Mouse (Mus musculus) forebrain, embryonic 14.5 days (tissue): ENCODE measurements at regions not wholly inside any gene's neighbourhood (a gene's known extent, or its start where the extent isn't known, plus 50 kb on each side); places are given as distances from the start of the nearest gene placed in this dataset.

ENCODE experiments used
- ATAC-seq: fragments of 200-750 bp; cut with Nextera tagmentation; 2 replicates; pipeline ENCODE4 v1.8.0; 2017; ENCODE audit warnings: mild to moderate bottlenecking, moderate library complexity
- DNase-seq: peaks from one replicate; pipeline ENCODE4 v3.0.0-alpha.2; 2015; ENCODE audit warnings: low spot score
- H3K27ac ChIP-seq: fragments of 300-500 bp; sonication (generic); 2 replicates; pipeline ENCODE4 v1.5.1; 2014; ENCODE audit warnings: low read depth, mild to moderate bottlenecking, control low read depth, low read length, moderate library complexity
- H3K27me3 ChIP-seq: fragments of 300-500 bp; sonication (generic); replicated peaks from 2 replicates; pipeline ENCODE4 v1.6.1; 2014; ENCODE audit warnings: low read length, control low read depth, mixed read lengths; ENCODE audit not compliant: control insufficient read depth, insufficient read depth
- H3K36me3 ChIP-seq: fragments of 300-500 bp; sonication (generic); 2 replicates; pipeline ENCODE4 v1.6.1; 2014; ENCODE audit warnings: low read length, control low read depth; ENCODE audit not compliant: control insufficient read depth, insufficient read depth
- H3K4me1 ChIP-seq: fragments of 300-500 bp; sonication (generic); 2 replicates; pipeline ENCODE4 v1.6.1; 2014; ENCODE audit warnings: antibody characterized with exemption, low read length, control low read depth; ENCODE audit not compliant: control insufficient read depth, insufficient read depth
- H3K4me2 ChIP-seq: fragments of 300-500 bp; sonication (generic); 2 replicates; pipeline ENCODE4 v1.6.1; 2014; ENCODE audit warnings: mild to moderate bottlenecking, control low read depth, low read length
- H3K4me3 ChIP-seq: fragments of 300-500 bp; sonication (generic); 2 replicates; pipeline ENCODE4 v1.5.1; 2014; ENCODE audit warnings: low read depth, low read length, control low read depth
- H3K9ac ChIP-seq: fragments of 300-500 bp; sonication (generic); 2 replicates; pipeline ENCODE4 v1.6.1; 2014; ENCODE audit warnings: mild to moderate bottlenecking, low read length, control low read depth, moderate library complexity
- H3K9me3 ChIP-seq: fragments of 300-500 bp; sonication (generic); replicated peaks from 2 replicates; pipeline ENCODE4 v1.6.1; 2016; ENCODE audit warnings: low read length, control low read depth, mixed read lengths; ENCODE audit not compliant: control insufficient read depth
- WGBS: fragments of 180-500 bp; shearing (Covaris S2); extraction: QIAGEN DNeasy Blood & Tissue Kit; methylation state at CpG from one replicate; pipeline ENCODE4 v1.1.7; 2014; 5-methylcytosine and 5-hydroxymethylcytosine counted together

- H3K9me3 ChIP-seq, result no peaks in the 10 kb centered on the region
Measured at GRCm38 (mm10) chr8:98066214-98066613, 1350.1 kb downstream of the Cdh8 start.

GRCm38 (mm10) chr8:98065387-98065786, 1350.9 kb downstream of the Cdh8 start:
- no peaks in the 10 kb centered on the region for H3K36me3 ChIP-seq
- no peak overlapping the region for H3K4me3 ChIP-seq
- DNase-seq (no peak), ATAC-seq (no peak)
- no peaks in the 10 kb centered on the region for H3K27me3 ChIP-seq
- H3K9me3 ChIP-seq, result no peaks in the 10 kb centered on the region
- no peak overlapping the region for H3K9ac ChIP-seq
- WGBS, result 79% methylated on average over 2 of the region's 2 CpGs
- H3K4me1 ChIP-seq, result no peaks in the 10 kb centered on the region
- H3K4me2 ChIP-seq, result no peak overlapping the region
- no peak overlapping the region for H3K27ac ChIP-seq

More at GRCm38 (mm10) chr8:98066214-98066613, 1350.1 kb downstream of the Cdh8 start:
- no peak for ATAC-seq
- Histone ChIP-seq H3K4me2 (no peak overlapping the region), H3K9ac (no peak overlapping the region), H3K4me1 (no peaks in the 10 kb centered on the region), H3K27ac (no peak overlapping the region), H3K4me3 (no peak overlapping the region), H3K27me3 (no peaks in the 10 kb centered on the region), H3K36me3 (no peaks in the 10 kb centered on the region)
- 77% methylated on average over 3 of the region's 3 CpGs for WGBS
- DNase-seq, result no peak

GRCm38 (mm10) chr8:98061778-98062177, 1354.5 kb downstream of the Cdh8 start:
- WGBS, result 83% methylated on average over 3 of the region's 3 CpGs
- no peaks in the 10 kb centered on the region for H3K36me3 ChIP-seq
- no peak for DNase-seq
- H3K9ac ChIP-seq, result no peak overlapping the region
- no peak overlapping the region for H3K27ac ChIP-seq
- no peaks in the 10 kb centered on the region for H3K9me3 ChIP-seq
- no peaks in the 10 kb centered on the region for H3K27me3 ChIP-seq
- no peak overlapping the region for H3K4me2 ChIP-seq
- ATAC-seq, result no peak
- H3K4me3 ChIP-seq, result no peak overlapping the region
- H3K4me1 ChIP-seq, result no peaks in the 10 kb centered on the region

- no peak overlapping the region for H3K9ac ChIP-seq
- no peak overlapping the region for H3K4me2 ChIP-seq
- H3K4me1 ChIP-seq, result no peaks in the 10 kb centered on the region
- 77% methylated on average over 3 of the region's 3 CpGs for WGBS
- no peak overlapping the region for H3K4me3 ChIP-seq
- no peak overlapping the region for H3K27ac ChIP-seq
- H3K27me3 ChIP-seq, result no peaks in the 10 kb centered on the region
- no peak for ATAC-seq
- no peaks in the 10 kb centered on the region for H3K36me3 ChIP-seq
- no peak for DNase-seq
- H3K9me3 ChIP-seq, result no peaks in the 10 kb centered on the region
Measured at GRCm38 (mm10) chr8:98053651-98054050, 1362.6 kb downstream of the Cdh8 start.

GRCm38 (mm10) chr8:98016540-98016939, 1399.7 kb downstream of the Cdh8 start:
- ATAC-seq (no peak), DNase-seq (peak; percentile 15)
- Histone ChIP-seq H3K36me3 (no peaks in the 10 kb centered on the region), H3K4me3 (no peak overlapping the region), H3K27ac (no peak overlapping the region), H3K27me3 (no peaks in the 10 kb centered on the region), H3K9ac (no peak overlapping the region), H3K4me2 (no peak overlapping the region), H3K4me1 (no peaks in the 10 kb centered on the region), H3K9me3 (no peaks in the 10 kb centered on the region)
- 83% methylated on average over 1 of the region's 1 CpGs for WGBS
